Mouse (Mus musculus): ENCODE measurements around the gene Nyap2. TPM values are rescaled to one million over a fixed set of nuclear protein-coding genes. Genes with fewer than 3 reads are reported as not detected.

The Nyap2 gene
- polyA plus RNA-seq (2012; rRNA removed): 0.01 and 0.05 TPM in 2 replicates

DNA sequence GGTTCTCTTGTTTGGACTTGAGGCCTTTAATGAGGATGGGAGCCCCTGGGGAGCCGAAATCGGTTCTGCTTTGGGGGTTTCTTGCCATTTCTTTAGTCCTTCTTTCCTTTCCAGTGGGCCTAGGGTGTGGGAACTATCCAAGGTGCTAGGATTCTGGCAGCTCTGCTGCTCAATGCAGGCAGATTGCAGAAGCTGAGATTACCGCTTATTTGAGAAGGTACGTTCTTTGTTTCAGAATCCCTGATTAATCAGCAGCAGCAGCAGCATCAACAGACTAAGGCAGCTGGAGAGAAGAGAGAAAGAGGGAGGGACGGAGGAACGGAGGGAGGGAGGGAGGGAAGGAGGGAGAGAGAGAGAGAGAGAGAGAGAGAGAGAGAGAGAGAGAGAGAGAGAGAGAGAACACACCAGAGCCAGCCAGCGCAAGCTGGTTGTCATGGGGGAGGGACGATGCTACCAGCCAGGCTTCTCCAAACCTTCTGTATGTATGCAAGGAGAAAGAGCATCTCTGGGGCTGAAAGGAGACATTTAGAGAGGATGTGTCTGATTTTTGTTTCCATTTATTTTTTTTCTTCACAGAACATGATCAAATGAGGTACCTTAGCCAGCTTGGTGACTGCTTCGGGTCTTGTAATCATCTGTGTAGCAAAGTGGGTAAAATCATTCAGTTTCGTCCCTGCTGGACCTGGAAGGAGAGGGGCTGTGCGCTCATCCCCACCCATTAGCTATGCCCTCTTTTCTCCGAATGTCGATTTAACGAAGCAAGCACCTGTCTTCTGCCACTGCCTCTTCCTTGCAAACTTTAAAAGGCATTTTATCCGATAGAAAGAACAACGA lies at the start of gene Nyap2:
Gene Nyap2 (plus strand): TSS at position 120 of the 834 bp plus-strand sequence.
- DNase-seq (ENCODE audit: low read depth): no peak

- DNase-seq (ENCODE audit: low read depth): no peak
Measured at GRCm38 (mm10) chr1:81042907-81043868, 33.6 kb upstream of the Nyap2 start.

DNA sequence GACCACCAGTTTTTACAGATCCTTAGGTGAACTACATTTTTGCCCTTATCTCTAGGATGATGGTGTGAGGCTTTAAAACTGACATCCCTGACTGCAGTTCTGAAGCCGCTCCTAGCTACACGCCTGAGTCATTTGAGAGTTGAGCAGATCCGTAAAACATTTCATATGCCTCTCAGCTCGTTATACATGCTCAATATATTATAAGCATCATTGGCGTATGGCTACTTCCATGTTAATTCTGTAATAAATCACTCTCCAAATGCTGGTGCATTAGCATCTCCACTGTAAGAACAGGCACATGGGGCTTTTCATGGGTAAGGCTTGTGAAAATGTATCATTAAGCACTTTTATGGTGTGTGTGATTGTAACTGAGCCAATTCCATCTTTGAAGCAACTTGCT lies 18.4 kb upstream of the Nyap2 start:
- DNase-seq (ENCODE audit: low read depth): no peak

GRCm38 (mm10) chr1:81058835-81059234 lies 17.9 kb upstream of the Nyap2 start:
- no peak for DNase-seq (ENCODE audit: low read depth)

DNA sequence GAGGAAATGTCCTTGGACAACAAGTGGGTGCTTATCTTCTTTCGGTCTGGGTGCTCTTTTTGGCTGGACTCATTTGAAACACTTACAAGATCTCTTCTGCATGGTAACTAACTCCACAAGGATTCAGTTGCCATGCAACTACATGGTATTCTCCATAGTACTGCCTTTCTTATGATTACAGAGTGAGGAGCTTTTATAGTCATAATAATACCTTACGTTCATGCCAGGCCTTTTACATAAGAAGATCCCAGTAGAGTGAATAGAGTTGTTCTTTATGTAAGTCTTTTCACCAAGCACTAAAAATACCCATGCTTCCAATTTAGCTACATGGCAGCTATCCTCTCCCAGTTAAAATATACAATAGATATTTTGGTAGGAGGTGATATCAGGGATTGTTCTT lies 13.9 kb upstream of the Nyap2 start:
- no peak for DNase-seq (ENCODE audit: low read depth)

GRCm38 (mm10) chr1:81076259-81076658 lies 491 bp upstream of the Nyap2 start:
- no peak for DNase-seq (ENCODE audit: low read depth)

GRCm38 (mm10) chr1:81077665-81078314 lies 1.0 kb downstream of the Nyap2 start:
- no peak for DNase-seq (ENCODE audit: low read depth)

DNA sequence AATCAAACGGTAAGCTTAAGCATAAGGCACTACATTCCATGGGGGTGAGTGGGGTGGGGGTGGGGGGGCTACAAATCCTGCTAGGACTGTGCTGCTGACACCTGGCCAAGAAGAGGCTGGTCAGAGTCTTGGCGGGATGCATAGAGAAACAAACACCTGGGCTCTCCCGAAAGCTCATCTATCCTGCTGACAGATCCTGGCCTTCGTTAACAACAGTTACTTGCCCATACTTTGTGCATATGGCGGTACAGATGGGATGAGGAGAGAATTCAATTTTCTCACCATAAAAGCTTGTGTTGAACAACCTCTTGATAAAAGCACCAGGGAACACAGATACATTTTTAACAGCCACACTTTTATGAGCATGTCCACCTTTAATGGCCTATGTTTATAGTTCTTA lies 10.7 kb downstream of the Nyap2 start:
- DNase-seq (ENCODE audit: low read depth): no peak

DNA sequence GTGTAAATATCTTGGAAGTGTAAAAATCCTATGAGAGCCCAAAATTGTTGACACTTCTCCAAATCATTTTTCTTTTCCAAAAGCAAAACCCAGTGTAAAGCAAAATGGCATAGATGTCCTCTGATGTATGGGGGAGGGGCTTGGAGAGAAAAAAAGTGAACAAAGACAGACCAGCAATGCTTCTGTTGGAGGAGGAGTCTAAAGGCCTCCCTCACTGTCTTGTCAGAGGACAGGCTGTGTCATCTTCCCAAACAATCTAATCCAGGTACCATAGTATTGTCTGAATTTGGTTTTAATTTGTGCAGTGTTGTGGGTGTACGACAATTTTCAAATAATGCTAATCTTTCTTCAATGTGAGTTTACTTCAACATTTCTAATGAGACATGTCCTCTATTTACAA lies 13.7 kb downstream of the Nyap2 start:
- no peak for DNase-seq (ENCODE audit: low read depth)

GRCm38 (mm10) chr1:81090979-81091378 lies 14.2 kb downstream of the Nyap2 start:
- DNase-seq (ENCODE audit: low read depth): no peak

DNA sequence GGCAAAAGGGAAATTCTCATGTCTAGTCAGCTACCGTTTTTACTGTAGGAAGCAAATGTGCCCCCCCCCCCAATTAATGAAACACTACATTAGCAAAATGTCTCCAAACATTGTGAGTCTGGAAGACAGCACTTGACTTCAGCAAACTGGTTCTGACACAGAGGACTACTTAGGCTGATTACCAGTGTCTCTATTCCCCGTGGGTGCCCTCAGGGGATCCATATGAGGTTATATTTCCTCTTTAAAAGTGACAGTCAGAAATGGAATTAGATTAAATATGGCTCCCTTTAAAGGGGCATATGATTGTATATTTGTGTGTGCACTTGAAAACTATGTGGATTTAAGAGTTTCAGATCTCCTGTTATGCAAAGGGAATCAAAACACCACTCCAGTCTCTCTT lies 15.3 kb downstream of the Nyap2 start:
- DNase-seq (ENCODE audit: low read depth): no peak

- DNase-seq (ENCODE audit: low read depth): no peak
Measured at GRCm38 (mm10) chr1:81092886-81093285, 16.1 kb downstream of the Nyap2 start.

GRCm38 (mm10) chr1:81098950-81099349 lies 22.2 kb downstream of the Nyap2 start:
- DNase-seq (ENCODE audit: low read depth): no peak

DNA sequence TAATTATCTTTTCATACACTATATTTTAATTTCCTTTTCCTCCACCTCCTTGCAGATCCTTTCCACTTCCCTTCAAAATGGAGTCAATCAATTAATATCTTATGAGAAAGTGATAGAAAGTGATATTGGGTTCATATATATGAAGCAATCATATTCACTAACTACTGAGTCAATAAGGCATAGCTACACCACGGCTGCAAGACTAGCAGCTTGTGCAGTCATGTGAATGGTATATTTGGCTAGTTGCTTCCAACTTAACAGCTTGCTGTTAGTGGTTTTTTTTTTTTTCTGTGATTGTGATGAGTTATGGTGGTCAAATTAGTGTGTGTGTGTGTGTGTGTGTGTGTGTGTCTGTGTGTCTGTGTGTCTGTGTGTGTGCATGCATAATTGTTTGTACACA lies 25.0 kb downstream of the Nyap2 start:
- no peak for DNase-seq (ENCODE audit: low read depth)

GRCm38 (mm10) chr1:81119732-81120131 lies 43.0 kb downstream of the Nyap2 start:
- no peak for DNase-seq (ENCODE audit: low read depth)

GRCm38 (mm10) chr1:81132007-81132712 lies 55.4 kb downstream of the Nyap2 start:
- DNase-seq (ENCODE audit: low read depth): no peak

- no peak for DNase-seq (ENCODE audit: low read depth)
Measured at GRCm38 (mm10) chr1:81143855-81144254, 67.1 kb downstream of the Nyap2 start.

DNA sequence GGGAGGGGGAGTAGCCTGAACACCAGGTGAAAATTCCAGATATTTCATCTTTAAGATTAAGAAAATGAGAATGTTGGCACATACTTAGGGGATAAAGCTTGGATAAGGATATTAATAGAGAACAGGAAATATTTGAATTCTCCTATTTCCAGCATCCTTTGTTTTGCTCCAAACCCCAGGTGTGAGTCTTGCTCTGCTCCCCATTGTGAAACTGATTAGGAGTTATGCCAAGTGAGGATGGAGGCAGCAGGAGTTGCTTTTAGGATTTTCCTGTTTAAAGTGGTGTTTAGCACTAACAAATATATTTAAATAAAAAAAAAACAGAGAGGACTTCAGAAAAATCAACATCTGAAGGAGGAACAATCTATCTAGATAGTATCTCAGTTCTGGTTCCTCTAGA lies 68.8 kb downstream of the Nyap2 start:
- DNase-seq (ENCODE audit: low read depth): no peak

DNA sequence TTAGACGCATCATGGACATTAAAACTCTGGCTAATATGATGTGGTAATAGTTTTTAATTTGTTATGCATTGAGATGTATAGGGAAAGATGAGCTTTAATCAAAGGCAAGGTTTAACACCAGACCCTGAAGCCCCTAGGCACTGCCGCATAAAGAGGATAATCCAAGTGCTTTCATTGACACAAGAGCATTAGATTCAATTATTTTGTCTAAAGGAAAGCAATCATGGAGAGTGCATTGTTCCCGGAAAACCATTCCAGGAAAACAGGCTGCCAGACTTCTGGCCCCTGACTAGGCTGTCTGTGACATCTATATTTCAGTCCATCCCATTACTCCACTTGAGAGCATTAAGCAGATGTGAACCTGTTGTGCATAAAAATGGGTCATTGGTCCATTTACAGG lies 92.5 kb downstream of the Nyap2 start:
- DNase-seq (ENCODE audit: low read depth): no peak

- DNase-seq (ENCODE audit: low read depth): no peak
Measured at GRCm38 (mm10) chr1:81172703-81173102, 96.0 kb downstream of the Nyap2 start.

GRCm38 (mm10) chr1:81173303-81173702 lies 96.6 kb downstream of the Nyap2 start:
- DNase-seq (ENCODE audit: low read depth): no peak

DNA sequence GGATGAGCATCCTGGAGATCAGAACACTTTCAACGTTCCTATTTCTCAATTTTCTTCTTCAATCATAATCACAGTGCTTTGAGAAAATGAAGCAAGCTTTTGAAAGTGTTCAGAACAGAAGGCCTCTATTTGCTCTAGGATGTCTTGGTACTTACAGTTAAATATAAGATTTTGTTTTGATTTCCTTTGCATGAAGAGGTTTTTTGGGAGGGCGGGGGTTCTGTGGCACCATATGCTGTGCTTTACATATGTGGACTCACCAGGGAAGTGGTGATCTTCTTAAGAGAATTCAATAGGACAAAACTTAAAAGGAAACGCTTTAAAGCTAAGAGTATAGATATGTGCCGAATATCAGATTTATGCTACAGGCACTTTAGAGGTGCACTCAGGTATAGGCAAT lies 103.0 kb downstream of the Nyap2 start:
- DNase-seq (ENCODE audit: low read depth): no peak

Data from gonadal fat pad, adult 2 months (tissue).